Mouse (Mus musculus) stomach, embryonic 16.5 days (tissue): ENCODE measurements around the gene Mageh1. TPM values are rescaled to one million over a fixed set of nuclear protein-coding genes. Genes with fewer than 3 reads are reported as not detected.
"Not testable (repeated sequence)": the region's sequence is repeated elsewhere in the genome, so short reads cannot be mapped to it uniquely, and the experiment has no call there.

Experiments
- ATAC-seq: fragments of 200-750 bp; cut with Nextera tagmentation; 2 replicates; pipeline ENCODE4 v1.8.0; 2017; ENCODE audit warnings: moderate number of reproducible peaks, moderate TSS enrichment; ENCODE audit not compliant: insufficient read depth, low FRiP score
- H3K27ac ChIP-seq: fragments of 300-500 bp; sonication (generic); 2 replicates; pipeline ENCODE4 v1.5.1; 2014; ENCODE audit warnings: low read length
- H3K27me3 ChIP-seq: fragments of 300-500 bp; sonication (generic); 2 replicates; pipeline ENCODE4 v1.6.1; 2014; ENCODE audit warnings: low read length, control low read depth, mixed read lengths; ENCODE audit not compliant: control insufficient read depth, insufficient read depth
- H3K36me3 ChIP-seq: fragments of 300-500 bp; sonication (generic); 2 replicates; pipeline ENCODE4 v1.6.1; 2014; ENCODE audit warnings: low read length; ENCODE audit not compliant: control insufficient read depth, insufficient read depth
- H3K4me1 ChIP-seq: fragments of 300-500 bp; sonication (generic); 2 replicates; pipeline ENCODE4 v1.6.1; 2014; ENCODE audit warnings: low read length, control low read depth, mixed read lengths; ENCODE audit not compliant: control insufficient read depth, insufficient read depth
- H3K4me2 ChIP-seq: fragments of 300-500 bp; sonication (generic); 2 replicates; pipeline ENCODE4 v1.6.1; 2014; ENCODE audit warnings: low read depth, low read length, mixed read lengths
- H3K4me3 ChIP-seq: fragments of 300-500 bp; sonication (generic); replicated peaks from 2 replicates; pipeline ENCODE4 v1.5.1; 2014; ENCODE audit warnings: mild to moderate bottlenecking, low read length
- H3K9ac ChIP-seq: fragments of 300-500 bp; sonication (generic); 2 replicates; pipeline ENCODE4 v1.6.1; 2014; ENCODE audit warnings: low read length
- H3K9me3 ChIP-seq: fragments of 300-500 bp; sonication (generic); replicated peaks from 2 replicates; pipeline ENCODE4 v1.6.1; 2016; ENCODE audit warnings: low read length, control low read depth; ENCODE audit not compliant: control insufficient read depth
- WGBS: fragments of 180-500 bp; shearing (Covaris S2); extraction: QIAGEN DNeasy Blood & Tissue Kit; methylation state at CpG from one replicate; pipeline ENCODE4 v1.1.7; 2014; 5-methylcytosine and 5-hydroxymethylcytosine counted together
- polyA plus RNA-seq: library from polyadenylated mRNA; unstranded; fragments of >200 nt; fragmentation: Nextera tagmentation; extraction: Ambion mirVana; gene quantifications from 2 replicates; pipeline ENCODE4 v1.2.1, GENCODE M21; 2015

Mageh1 gene
- 39.3 and 42.5 TPM in 2 replicates for polyA plus RNA-seq

DNA sequence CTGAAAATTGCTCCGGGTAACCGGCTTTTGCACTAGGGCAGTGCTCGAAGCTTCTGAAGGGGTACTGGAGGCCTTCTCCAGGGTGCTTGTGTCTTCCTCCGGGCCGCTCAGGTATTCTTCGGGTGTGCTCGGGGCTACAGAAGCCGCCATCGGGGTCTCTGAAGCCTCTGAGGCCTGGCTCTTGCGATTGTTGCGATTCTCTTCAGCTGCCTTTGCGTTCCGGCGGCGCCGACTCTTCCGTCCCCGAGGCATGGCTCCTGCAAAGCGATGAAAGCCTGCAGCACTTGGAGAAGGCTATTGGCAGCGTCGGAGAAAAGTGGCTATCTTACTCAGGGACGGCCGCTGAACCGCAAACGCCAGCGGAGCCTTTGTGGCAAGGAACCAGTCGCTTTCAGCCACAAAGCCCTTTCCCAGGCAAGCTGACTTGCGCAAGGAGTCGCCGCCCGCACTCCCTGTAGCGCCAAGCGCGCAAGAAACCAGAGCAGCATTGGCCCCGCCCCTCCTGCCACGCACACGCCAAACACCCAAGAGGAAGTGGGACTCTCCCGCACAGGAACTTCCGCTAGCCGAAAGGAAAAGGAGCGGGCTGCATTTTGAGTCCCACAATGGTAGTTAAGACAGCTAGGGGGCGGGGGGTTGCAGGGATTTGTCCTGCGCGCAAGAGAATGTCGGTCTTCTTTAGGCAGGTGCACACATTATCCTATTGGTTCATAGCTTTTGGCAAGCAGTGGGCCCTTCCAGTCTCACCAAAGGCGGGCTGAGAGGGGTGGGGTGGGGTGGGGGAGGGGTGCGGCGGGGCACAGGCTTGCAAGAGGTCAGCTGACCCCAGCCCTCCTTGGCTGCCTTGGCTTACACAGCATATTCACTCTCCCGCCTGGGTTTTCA, at the start of gene Mageh1:
Gene Mageh1 (minus strand): TSS at position 489 of the 885 bp plus-strand sequence.
- no peaks in the 10 kb centered on the region for H3K9me3 ChIP-seq
- H3K27ac ChIP-seq, result peak within 1 kb of the TSS; percentile 72
- H3K27me3 ChIP-seq, result 0 out of 2 replicates have a peak, but pooled peaks cover 4% of the 10 kb centered on the region
- ATAC-seq, result peak; percentile 91
- H3K4me3 ChIP-seq, result peak within 1 kb of the TSS; percentile 53
- H3K36me3 ChIP-seq, result no peaks in the 10 kb centered on the region
- 15% methylated on average over 49 of the region's 49 CpGs for WGBS
- H3K4me1 ChIP-seq, result no peaks in the 10 kb centered on the region
- peak within 1 kb of the TSS; percentile 69 for H3K9ac ChIP-seq
- peak within 1 kb of the TSS; percentile 52 for H3K4me2 ChIP-seq

GRCm38 (mm10) chrX:153037972-153038744, 783 bp upstream of the Mageh1 start:
- H3K27ac ChIP-seq, H3K27me3 ChIP-seq, H3K9me3 ChIP-seq, H3K4me1 ChIP-seq, H3K36me3 ChIP-seq, H3K9ac ChIP-seq: not testable (repeated sequence)
- WGBS, result 19% methylated on average over 6 of the region's 22 CpGs
- H3K4me3 ChIP-seq, result peak overlapping the region; percentile 53; the same call in 1 of the 2 replicates
- H3K4me2 ChIP-seq, result peak overlapping the region; percentile 52
- ATAC-seq, result peak; percentile 70

- H3K27me3 ChIP-seq, H3K9ac ChIP-seq, H3K9me3 ChIP-seq, H3K4me1 ChIP-seq, H3K36me3 ChIP-seq, ATAC-seq, H3K4me2 ChIP-seq, H3K4me3 ChIP-seq, H3K27ac ChIP-seq: not testable (repeated sequence)
Measured at GRCm38 (mm10) chrX:153031547-153031946, 5.8 kb downstream of the Mageh1 start.

- H3K4me3 ChIP-seq, H3K27me3 ChIP-seq, H3K9me3 ChIP-seq, H3K27ac ChIP-seq, H3K4me2 ChIP-seq, ATAC-seq, H3K36me3 ChIP-seq, H3K9ac ChIP-seq, H3K4me1 ChIP-seq: not testable (repeated sequence)
- no CpG with 5 or more reads among the region's 3 CpGs for WGBS
Measured at GRCm38 (mm10) chrX:153025709-153026108, 11.7 kb downstream of the Mageh1 start.

GRCm38 (mm10) chrX:153025255-153025654, 12.1 kb downstream of the Mageh1 start:
- not testable (repeated sequence) for H3K4me2 ChIP-seq, H3K9ac ChIP-seq, H3K4me3 ChIP-seq, H3K9me3 ChIP-seq, H3K27me3 ChIP-seq, H3K36me3 ChIP-seq, ATAC-seq, H3K27ac ChIP-seq, H3K4me1 ChIP-seq
- WGBS, result no CpG with 5 or more reads among the region's 3 CpGs

- H3K9me3 ChIP-seq, result no peaks in the 10 kb centered on the region
- H3K9ac ChIP-seq, result peak overlapping the region; percentile 65
- no peaks in the 10 kb centered on the region for H3K36me3 ChIP-seq
- H3K27ac ChIP-seq, result no peak overlapping the region
- peaks cover 3% of the 10 kb centered on the region; the same call in 1 of the 2 replicates for H3K27me3 ChIP-seq
- ATAC-seq, result peak; percentile 16; the same call in 1 of the 2 replicates
- peak overlapping the region; percentile 61 for H3K4me3 ChIP-seq
- 17% methylated on average over 9 of the region's 9 CpGs for WGBS
- H3K4me1 ChIP-seq, result no peaks in the 10 kb centered on the region
- peak overlapping the region; percentile 59 for H3K4me2 ChIP-seq
Measured at GRCm38 (mm10) chrX:153007685-153008047, 29.7 kb downstream of the Mageh1 start.

DNA sequence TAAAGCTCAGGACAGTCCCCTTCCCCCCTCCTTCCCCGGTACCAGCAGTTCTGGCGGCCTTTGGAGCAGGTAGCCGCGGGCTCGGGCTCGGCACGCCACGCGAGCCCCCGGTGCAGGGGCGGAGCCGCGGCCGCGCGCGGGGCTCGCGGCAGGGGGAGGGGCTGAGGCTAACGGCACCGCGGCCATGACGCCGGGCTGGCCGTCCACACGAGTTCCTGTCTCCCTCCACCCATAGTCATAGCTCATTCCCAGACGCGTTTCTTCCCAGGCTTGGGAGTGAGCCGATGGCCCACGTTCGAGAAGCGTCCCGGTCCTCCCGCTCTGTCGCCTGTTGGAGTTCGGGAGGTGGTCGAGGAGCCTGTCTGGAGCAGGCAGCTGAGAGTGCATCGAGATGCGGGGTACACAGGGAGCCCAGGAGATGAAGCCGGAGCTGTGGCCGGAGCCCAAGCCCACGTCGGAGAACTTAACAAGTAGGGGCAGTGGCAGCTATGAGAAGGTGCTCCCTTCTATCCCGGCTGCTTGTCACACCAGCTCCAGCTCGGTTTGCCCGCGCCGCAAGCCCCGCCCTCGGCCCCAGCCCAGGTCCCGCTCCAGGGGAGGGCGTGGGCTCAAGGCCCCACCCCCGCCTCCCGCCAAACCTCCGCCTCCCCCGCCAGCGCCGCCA, 30.2 kb downstream of the Mageh1 start:
- H3K4me2 ChIP-seq, result peak overlapping the region; percentile 59
- no peak overlapping the region for H3K27ac ChIP-seq
- H3K36me3 ChIP-seq, result no peaks in the 10 kb centered on the region
- peak overlapping the region; percentile 61 for H3K4me3 ChIP-seq
- H3K9me3 ChIP-seq, result no peaks in the 10 kb centered on the region
- 15% methylated on average over 57 of the region's 58 CpGs for WGBS
- peaks cover 3% of the 10 kb centered on the region; the same call in 1 of the 2 replicates for H3K27me3 ChIP-seq
- H3K4me1 ChIP-seq, result no peaks in the 10 kb centered on the region
- ATAC-seq, result peak; percentile 90
- H3K9ac ChIP-seq, result peak overlapping the region; percentile 65

DNA sequence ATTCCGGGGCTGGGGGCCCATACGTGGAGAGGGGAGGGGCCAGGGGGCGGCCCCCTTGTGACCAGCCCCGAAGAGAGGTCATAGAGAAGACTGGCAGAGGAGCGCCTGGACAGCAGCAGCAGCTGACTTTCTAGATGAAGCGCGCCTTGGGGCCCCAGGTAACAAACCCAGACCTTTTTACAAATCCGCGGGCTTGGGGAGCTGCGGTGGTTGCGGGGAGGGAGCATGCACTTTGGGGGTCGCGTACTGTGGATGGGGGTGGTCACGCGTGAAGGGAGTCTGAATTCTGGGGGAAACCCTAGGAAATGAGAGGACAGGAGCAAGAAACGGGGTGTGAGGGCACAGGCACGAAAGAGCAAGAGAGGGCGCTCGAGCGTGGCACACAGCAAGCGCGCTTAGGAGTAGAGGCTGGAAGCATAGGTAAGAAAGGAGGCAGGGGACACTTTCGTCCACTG, 31.0 kb downstream of the Mageh1 start, which contains the start of gene Usp51:
Gene Usp51 (plus strand): TSS at position 83 of the 455 bp plus-strand sequence.
- peak within 1 kb of the TSS; percentile 65 for H3K9ac ChIP-seq
- peak within 1 kb of the TSS; percentile 61 for H3K4me3 ChIP-seq
- peaks cover 3% of the 10 kb centered on the region; the same call in 1 of the 2 replicates for H3K27me3 ChIP-seq
- H3K27ac ChIP-seq, result no peak within 1 kb of the TSS
- ATAC-seq, result peak; percentile 65; the same call in 1 of the 2 replicates
- peak within 1 kb of the TSS; percentile 59 for H3K4me2 ChIP-seq
- no peaks in the 10 kb centered on the region for H3K36me3 ChIP-seq
- 12% methylated on average over 23 of the region's 23 CpGs for WGBS
- H3K9me3 ChIP-seq, result no peaks in the 10 kb centered on the region
- H3K4me1 ChIP-seq, result no peaks in the 10 kb centered on the region
